Comparison of ENCODE assay signal across 17 mouse cellular contexts in genomic region chr12:77100482-77100881, GRCm38 (mm10).
"Had no signal": no experiment of that assay in that cellular context is flagged by ENCODE, and none has a peak within 500 bp of the region (broad histone marks: within the 10 kb centered on the region; RNA-seq: fewer than 3 reads in every experiment).

No protein-coding gene starts in this region.

- H3K9ac ChIP-seq: liver, embryonic 15.5 days; liver, postnatal 0 days; lung, embryonic 15.5 days; midbrain, embryonic 12.5 days; neural tube, embryonic 12.5 days; stomach, embryonic 15.5 days had no signal

- H3K4me2 ChIP-seq: liver, embryonic 15.5 days; lung, embryonic 15.5 days; midbrain, embryonic 12.5 days; neural tube, embryonic 12.5 days; stomach, embryonic 15.5 days had no signal

- H3K4me1 ChIP-seq: lung, embryonic 15.5 days; midbrain, embryonic 12.5 days; neural tube, embryonic 12.5 days; stomach, embryonic 15.5 days had no signal

- DNase-seq: liver, postnatal 0 days; lung, adult 2 months; lung, postnatal 14 days; lung, postnatal 36 days; midbrain, embryonic 14.5 days; right cerebral cortex, postnatal 14 days; thymus, adult 2 months; thymus, postnatal 25 days; thymus, postnatal 4 days had no signal

- ATAC-seq: liver, postnatal 0 days; lung, postnatal 0 days had no signal

- H3K36me3 ChIP-seq: liver, embryonic 15.5 days; lung, embryonic 15.5 days; midbrain, embryonic 12.5 days; neural tube, embryonic 12.5 days; stomach, embryonic 15.5 days had no signal

- H3K27ac ChIP-seq: liver, embryonic 15.5 days; lung, embryonic 15.5 days; macrophage; midbrain, embryonic 12.5 days; neural tube, embryonic 12.5 days; stomach, embryonic 15.5 days; stomach, postnatal 0 days had no signal

- H3K9me3 ChIP-seq: liver, embryonic 15.5 days; lung, embryonic 15.5 days; midbrain, embryonic 12.5 days; neural tube, embryonic 12.5 days; stomach, embryonic 15.5 days had no signal

- H3K4me3 ChIP-seq: liver, embryonic 15.5 days; lung, embryonic 15.5 days; midbrain, embryonic 12.5 days; neural tube, embryonic 12.5 days; stomach, embryonic 15.5 days had no signal

- H3K27me3 ChIP-seq: liver, embryonic 15.5 days; lung, embryonic 15.5 days; midbrain, embryonic 12.5 days; neural tube, embryonic 12.5 days; stomach, embryonic 15.5 days had no signal
